Mouse (Mus musculus): Measurements from ENCODE around the gene Spata13.

Spata13 gene

DNA sequence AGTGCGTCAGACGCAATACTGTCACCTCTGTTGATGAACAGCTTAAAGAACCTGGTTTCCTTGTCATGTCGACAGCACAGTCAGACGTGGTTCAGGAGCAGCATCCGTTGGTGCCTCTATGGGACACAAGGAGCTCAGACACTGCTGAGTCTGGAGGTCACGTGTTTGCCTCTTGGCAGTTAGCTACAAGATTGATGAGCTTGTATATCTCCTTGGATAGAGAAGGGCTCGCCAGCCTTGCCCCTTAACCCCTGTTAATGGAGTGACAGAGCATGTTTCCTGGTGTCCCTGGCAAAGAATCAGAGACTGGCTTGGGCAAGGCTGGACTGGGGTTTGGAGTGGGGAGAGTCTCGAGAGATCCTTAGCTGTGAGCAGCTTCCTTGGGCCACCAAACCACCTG is 4.4 kb downstream of the Spata13 start:
- in situ Hi-C loops (cut with MboI; ENCODE audit: low sequenced_read_pairs), result no loop called here

DNA sequence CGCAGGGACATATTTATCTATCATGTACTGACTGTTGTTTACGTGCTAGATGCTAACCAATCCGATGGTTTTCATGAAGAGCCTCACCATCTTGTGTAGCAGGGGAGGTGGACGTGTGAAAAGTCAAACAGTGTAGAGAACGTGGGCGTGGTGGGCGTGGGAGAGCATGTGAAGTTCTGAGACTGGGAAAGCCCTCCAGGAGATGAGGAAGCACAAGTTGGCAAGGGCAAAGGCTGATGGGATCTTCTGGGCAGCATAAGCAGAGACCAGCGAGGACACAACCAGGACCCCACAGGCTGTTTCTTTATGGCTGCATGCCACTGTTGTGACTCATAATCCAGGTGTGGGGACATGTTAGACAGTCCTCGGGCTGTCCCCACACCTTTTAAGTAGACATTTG is 5.4 kb downstream of the Spata13 start:
- in situ Hi-C loops (cut with MboI; ENCODE audit: low sequenced_read_pairs), result no loop called here

DNA sequence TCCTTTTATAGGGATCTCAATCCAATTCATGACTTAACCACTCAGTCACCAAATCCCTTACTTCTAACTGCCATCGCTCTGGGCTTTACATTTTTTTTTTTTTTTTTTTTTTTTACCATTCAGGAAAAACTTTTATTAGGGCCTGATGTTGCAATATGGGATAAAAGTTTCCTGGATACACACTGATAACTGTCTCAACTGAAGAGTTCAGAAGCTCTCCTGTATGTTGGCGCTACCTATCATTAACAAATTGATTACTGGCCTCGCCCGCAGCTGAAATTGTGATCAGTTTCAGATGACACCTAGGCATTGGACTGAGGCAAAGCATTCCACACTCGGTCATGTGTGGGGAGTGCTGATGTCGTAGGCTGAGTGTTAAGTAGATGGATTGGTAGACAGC is 7.3 kb downstream of the Spata13 start:
- in situ Hi-C loops (cut with MboI; ENCODE audit: low sequenced_read_pairs), result no loop called here

DNA sequence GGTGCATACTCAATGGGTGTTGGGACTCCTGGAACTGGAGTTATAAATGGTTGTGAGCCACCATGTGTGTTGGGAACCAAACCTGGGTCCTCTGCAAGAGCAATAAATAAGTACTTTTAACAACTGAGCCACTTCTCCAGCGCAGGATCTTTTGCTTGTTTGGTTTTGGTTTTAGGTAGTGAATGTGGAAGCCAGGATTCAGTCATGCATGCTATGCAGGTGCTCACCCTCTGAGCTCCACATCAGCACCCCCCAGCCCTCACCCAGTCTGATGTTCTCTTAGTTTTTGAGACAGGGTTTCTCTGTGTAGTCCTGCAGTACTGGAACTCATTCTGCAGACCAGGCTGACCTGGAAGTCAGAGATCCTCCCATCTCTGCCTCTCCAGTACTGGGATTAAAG is 8.3 kb downstream of the Spata13 start:
- in situ Hi-C loops (cut with MboI; ENCODE audit: low sequenced_read_pairs), result no loop called here

DNA sequence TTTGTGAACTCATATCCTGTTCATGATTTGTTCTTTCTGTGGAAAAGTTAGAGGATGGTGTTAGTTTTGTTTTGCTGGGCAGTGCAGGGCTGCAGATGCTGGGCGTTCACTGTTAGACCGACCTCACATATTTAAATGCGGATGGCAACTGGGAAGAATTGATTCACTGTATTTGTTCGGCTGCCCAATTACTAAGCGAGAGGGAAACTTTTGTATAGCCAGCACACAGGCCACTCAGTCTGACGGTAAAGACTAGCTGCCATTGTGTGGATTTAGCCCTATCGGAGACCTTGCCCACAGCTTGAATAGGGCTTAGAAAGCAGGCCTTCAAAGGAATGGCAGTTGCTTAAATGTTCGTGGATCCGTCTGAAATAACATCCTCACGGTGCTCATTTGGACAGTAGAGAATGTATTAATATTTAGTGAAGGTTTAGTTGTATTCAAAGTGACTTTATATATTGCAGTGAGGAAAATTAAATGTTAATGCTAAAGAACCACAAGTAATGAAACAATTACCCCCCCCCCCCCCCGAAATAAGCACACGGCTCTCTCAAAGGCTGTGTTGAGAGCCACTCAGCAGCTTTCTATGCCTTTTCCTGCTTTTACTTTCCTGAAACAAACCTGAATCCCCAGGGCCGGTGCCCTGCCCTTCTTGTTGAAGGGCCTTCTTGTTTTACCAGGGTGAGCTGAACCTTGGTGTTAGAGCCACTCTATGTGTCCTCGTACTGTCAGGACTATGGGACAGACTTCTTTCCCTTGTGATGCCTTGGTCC is 9.5 kb downstream of the Spata13 start:
- in situ Hi-C loops (cut with MboI; ENCODE audit: low sequenced_read_pairs), result no loop called here

DNA sequence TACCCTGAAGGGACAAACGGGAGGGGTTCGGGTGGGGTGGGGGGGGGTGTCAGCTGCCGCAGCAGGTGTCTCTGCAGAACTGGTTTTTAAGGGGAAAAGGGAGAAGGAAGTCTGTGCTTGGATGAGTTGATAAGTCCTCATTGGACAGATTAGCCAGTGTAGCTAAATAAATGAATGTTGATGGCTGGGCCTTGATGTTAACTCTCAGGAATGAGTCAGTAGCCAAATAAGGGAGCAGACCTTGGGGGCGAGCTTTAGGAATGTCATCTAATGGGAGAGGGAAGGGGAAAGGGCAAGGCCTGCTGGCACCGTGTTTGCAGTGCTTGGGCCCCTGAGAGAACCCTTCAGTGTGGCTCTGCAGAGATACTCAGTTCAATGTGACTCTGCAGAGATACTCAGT is 12.6 kb downstream of the Spata13 start:
- in situ Hi-C loops (cut with MboI; ENCODE audit: low sequenced_read_pairs), result no loop called here

DNA sequence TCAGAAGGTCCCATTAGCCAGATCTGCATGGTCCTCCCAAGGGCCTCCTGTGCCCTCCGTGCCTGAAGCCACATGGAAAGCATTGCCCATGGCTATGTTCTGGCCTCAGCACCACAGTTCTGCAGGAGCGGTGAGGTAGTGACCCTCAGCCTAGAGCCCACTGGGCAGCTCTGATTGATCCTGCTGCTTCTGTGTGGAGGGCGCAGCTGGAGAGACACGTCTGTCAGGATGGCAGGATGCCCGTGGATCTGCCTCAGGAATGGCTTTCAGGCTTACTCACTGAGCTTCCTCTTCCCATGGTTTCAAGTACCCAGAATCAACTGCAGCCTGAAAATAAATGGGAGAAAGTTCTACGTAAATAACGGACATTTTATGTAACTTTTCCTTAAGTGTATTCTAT is 14.1 kb downstream of the Spata13 start:
- in situ Hi-C loops (cut with MboI; ENCODE audit: low sequenced_read_pairs), result no loop called here

DNA sequence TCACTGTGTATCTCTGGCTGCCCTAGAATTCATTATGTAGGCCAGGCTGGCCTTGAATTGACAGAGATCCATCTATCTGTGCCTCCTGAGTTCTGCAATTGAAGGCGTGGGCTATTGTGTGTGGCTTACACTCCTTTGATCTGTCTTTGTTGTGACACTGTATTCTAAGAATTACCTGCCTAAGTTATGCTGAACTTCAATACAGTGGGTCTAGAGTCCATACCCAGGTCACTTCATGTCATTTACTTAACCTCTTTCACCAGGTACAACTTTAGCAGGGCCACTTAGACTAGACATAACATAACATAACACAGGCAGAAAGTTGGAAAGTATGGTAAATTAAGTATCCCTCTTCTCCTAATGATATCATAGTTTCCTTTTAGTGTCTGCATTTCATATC is 15.2 kb downstream of the Spata13 start:
- in situ Hi-C loops (cut with MboI; ENCODE audit: low sequenced_read_pairs), result no loop called here

DNA sequence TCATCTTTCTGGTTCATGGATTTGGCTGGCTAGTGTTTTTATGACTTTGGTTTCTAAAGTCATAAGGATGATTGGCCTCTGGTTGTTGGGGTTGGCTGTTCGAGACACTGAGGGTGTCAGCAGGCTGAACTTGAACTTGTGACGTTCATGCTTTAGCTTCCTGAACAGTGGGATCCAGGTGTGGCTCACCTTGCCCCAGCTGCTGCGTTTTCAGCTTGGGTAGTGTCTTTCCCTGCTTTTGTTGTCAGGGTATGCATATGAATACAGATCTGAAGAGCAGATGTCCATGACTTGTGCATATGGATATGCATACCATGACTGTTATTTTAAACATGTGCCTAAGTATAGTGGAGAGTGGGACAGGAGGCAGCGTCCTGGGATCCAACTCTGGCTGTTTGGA is 19.4 kb downstream of the Spata13 start:
- in situ Hi-C loops (cut with MboI; ENCODE audit: low sequenced_read_pairs), result no loop called here

DNA sequence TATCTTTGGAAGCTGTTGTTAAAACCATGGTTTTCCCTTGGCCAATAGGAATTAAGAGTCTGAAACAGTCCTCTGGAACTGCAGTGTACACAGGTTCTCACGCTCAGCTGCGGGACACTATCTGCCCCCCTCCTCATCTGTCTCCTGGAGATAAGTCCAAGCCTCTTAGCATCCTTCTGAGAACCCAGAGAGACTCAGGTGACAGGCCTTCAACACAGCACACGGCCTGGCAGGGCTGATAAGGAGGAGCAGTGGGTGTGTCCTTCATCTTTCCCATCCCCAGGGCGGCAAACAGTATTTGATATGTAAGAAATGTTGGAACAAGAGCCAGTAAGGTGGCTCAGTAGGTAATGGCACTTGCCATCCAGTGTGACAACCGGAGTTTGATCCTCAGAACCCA is 20.2 kb downstream of the Spata13 start:
- in situ Hi-C loops (cut with MboI; ENCODE audit: low sequenced_read_pairs), result no loop called here

DNA sequence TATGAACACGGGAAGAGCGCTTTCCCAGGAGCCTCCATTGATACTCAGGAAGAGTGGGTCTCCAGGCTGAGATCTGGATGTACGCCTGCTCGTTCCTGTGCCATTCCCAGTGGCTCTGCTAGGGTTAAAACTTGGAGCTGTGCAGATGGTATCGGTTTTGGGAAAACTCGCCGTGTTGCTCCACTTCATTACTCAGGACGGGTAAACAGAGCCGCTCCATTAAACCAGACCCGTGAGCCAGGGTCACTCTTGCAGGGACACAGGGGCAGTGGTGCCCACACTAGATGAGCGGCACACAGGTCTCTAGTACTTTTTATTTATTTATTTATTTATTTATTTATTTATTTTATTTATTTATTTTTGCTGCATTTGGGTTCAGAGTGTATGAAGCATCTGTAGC is 20.9 kb downstream of the Spata13 start:
- in situ Hi-C loops (cut with MboI; ENCODE audit: low sequenced_read_pairs), result no loop called here

DNA sequence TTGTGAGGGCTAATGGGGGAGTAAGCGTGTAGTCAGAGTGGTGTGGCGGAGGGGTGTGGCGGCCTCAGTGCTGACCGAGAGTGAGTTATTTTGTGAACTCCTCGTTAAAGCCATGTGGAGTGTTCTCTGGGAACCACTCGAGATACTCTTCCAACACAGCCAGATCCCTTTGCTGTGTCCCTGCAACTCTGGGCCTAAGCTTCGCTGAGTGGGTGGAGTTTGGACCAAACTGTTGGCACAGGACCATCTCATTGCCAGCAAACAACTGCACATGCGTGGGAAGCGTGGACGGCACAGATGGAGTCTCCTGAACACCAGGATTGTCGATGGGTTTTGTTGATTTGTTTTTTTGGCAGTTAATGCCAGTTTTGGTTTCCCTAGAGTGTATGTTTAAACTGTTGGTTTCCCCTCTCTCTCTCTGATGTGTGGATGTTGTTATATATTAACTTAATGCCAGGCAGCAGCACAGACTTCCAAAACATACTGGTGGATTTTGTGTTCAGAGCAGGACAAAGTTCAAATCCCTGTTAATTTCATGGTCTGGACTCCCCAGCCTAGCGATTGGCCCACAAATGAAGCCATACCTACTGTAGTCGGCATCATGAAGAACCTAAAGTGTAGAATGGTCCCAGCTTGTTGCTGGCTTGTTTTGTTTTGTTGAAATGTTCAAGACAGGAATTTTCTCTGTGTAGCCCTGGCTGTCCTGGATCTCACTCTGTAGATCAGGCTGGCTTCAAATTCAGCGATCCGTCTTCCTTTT is 22.3 kb downstream of the Spata13 start:
- in situ Hi-C loops (cut with MboI; ENCODE audit: low sequenced_read_pairs), result no loop called here

DNA sequence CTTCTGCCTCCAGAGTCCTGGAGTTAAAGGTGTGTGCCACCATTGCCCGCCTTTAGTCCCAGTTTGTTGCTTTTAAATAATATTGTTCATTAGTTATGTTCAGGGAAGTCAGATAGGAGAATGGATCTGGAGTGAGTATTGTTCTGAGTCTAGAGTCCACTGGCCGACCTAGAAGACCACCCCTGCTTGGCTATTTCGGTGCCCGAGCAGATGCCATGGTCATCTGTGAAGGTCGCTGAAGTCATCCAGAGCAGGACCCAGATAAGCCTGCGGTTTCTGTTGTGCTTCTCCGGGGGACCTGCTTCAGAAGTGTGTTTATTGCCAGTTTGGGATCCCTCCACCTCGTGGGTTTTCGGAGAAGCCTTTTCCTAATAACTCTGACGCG is 22.9 kb downstream of the Spata13 start:
- in situ Hi-C loops (cut with MboI; ENCODE audit: low sequenced_read_pairs), result no loop called here

DNA sequence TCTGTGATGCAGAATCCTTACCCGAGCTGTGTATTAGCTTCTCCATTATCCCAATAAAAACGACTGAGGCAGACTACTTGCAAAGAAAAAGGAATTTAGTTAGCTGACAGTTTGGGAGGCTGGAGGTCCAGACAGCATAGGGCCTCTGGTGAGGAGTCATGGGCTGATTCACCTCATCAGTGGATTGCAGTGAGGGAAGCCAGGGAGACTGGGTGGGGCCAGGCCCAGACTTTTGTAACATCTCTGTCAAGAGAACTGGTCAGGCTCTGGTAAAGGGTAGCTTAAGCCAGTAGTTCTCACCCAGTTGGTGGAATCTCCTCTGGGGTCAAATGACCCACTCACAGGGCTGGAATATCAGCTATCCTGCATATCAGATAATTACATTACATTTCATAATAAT is 24.1 kb downstream of the Spata13 start:
- in situ Hi-C loops (cut with MboI; ENCODE audit: low sequenced_read_pairs), result no loop called here

DNA sequence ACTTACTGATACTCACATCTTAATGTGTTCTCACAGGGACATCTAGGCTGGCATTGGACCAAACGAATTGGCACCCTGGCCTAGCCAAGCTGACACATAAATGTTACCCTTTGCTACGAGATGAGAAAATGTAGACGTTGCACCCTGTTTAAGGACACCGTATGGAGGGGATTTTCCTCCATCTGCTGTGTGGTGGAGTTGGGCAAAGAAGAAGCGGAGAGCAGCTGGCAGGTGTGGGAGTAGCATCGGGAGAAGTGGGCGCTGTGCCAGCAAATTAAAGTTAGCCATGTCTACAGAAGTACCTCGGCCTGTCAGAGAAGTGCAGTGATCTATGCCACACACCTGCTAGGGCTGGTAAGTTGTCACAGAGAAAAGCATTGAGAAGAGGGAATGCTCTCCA is 25.7 kb downstream of the Spata13 start:
- in situ Hi-C loops (cut with MboI; ENCODE audit: low sequenced_read_pairs), result no loop called here

DNA sequence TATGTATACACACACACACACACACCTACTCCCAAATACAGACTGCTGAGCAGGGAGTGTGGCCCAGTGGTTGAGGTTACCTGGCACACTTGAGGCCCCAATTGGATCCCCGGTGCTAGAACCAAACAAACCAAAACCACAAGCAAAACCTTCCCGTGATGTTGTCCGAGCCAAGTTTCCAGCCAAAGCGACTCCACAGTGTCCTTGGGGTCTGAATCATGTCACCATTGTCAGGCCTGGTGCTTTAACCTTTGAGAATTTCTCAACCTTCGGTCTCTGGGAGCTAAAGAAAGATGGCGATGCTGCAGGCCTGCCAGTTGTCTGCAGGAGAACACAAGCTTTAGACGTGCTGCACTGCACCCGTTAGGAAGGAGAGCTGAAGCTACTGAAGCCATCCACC is 26.8 kb downstream of the Spata13 start:
- in situ Hi-C loops (cut with MboI; ENCODE audit: low sequenced_read_pairs), result no loop called here

DNA sequence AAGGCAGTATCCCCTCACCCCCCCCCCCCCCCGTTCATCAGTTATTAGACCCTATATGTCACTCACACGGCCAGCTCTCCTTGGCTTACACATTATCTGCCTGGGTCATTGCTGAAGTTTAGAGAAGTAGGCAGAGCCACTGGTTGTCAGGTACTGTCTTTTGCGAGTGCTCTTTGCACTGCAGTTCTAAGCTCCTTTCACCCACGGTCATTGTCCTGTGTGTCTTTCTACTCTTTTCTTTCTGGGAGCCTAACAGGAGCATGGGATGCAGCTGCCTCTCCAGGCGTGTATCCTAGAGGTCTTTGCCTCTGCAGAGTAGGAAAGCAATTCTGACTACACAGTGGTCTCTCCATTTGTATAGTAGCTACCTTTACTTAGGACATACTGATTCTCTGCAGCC is 27.5 kb downstream of the Spata13 start:
- in situ Hi-C loops (cut with MboI; ENCODE audit: low sequenced_read_pairs), result no loop called here

DNA sequence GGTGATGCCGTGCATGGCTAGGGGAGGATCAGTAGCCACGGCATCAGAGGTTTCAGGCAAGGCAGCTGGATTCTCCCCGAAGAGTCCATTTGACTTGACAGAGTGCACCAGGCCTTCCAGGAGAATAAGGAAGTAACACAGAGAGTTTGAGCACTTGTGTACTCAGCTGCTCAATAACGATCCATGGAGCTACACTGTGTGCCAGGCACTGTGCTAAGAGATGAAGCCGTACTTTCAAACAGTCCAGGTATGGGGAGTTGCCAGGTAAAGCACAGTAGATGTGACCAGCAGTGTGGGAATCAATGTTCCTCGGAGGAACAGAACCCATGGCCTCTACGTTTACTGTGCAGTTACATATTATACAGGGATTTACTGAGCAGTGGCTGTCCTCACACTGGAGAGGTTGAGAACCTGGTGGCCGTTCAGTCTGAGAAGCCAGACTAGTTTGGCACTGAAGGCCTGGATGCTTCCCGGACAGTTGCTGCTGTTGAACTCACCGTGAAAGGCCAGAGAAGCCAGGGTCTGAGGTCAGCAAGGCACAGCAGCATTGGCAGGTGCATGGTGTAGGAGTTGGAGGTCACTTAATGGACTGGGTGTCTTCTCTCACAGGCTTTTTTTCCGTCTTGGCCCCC is 29.6 kb downstream of the Spata13 start:
- in situ Hi-C loops (cut with MboI; ENCODE audit: low sequenced_read_pairs), result no loop called here

DNA sequence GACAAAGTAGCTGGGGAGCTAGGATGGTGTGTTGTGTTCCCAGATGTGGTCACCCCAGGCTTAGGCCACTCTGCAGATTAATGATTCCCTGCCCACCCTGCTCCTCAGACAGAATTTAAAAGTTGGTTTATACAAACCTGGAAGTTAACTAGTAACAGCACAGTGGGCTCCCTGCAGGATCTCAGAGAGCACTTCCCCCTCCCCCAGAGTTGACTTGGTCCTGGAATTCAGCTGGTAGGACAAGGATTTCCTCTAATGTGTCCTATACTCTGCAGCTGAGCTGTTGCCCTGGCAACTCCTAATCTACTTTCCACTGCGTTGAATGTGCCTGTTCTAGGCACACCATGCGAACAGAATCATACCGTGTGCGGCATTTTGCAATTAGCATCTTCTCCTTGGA is 30.8 kb downstream of the Spata13 start:
- in situ Hi-C loops (cut with MboI; ENCODE audit: low sequenced_read_pairs), result no loop called here

DNA sequence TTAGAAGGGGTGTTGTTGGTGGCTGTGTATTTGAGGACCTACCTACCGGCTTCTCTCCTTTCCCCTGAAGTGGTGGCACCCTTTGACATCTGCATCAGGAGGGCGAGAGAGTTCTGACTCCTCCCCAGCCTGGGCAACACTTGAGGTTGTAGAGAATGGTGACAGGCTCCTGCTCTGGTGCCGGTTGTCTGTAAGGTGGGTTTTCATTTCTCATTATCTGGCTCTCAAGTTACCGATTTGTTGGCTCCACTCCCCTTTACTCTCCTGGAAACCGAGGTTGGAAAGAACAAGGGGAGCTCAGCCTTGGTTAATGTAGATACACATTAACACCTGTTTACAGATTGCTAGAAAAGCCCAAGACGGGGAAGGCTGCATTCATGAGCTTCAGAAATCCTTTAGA is 31.5 kb downstream of the Spata13 start:
- in situ Hi-C loops (cut with MboI; ENCODE audit: low sequenced_read_pairs), result no loop called here

DNA sequence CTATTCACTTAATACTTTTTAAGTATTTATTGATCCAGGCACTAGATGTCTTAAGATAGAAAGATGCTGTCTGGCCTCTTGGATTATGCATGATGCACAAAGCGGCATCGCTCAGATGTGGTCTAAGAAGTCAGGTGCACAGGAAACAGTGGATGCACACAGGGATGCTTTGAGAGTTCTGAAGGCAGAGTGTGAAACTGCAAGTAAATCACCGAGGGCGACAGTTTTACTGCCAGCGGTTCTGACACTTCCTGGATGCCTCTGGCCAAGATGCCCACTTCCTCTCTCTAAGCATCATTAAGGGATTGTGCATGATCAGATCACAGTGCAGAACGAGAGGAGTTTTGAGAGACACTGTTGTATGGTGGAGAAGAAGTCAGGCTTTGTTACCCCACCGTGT is 32.5 kb downstream of the Spata13 start:
- in situ Hi-C loops (cut with MboI; ENCODE audit: low sequenced_read_pairs), result no loop called here

DNA sequence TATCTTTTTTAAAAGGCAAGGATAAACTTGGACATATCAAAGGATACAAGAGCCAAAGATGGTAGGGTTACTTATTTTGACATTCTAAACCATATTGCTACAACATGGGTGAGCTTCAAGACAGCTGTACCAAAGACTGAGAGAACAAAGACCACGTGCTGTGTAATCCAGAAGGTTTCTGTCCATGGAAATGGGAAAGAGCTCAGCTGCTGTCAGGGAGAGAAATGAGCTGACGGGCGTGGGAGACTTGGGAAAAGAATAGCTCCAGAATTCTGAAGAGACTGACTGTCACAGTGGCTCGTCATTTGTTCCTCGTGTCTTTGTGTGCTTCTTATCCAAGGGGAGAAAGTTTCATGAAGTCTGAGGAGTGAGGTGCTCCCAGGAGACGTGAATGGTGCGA is 36.4 kb downstream of the Spata13 start:
- in situ Hi-C loops (cut with MboI; ENCODE audit: low sequenced_read_pairs), result no loop called here
